Mouse (Mus musculus): ENCODE results near the gene Oas1f. TPM values are rescaled to one million over a fixed set of nuclear protein-coding genes. Genes with fewer than 3 reads are reported as not detected.
"Not testable (repeated sequence)": the region's sequence is repeated elsewhere in the genome, so short reads cannot be mapped to it uniquely, and the experiment has no call there.

Oas1f gene
- polyA plus RNA-seq, 1 experiment from 2014 or later, result not detected

DNA sequence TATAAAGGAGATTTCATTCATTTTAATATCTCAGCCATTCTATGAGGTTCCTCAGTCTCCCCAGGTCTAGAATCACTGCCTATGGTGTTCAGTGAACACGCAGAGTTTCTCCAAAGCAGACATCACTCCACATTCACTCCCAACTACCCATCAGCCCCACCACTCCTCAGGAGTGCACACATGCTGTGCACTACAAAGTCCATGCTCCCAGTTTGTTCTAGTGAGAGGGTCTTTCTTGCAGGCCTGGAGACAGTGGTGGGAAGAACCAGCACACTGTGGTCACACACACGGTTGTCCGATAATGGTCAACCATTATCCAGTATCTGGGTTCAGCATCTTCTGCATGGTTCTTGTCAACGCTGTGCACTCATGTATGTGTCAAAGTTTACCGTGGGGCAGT is 54.9 kb downstream of the Oas1f start:
- ATAC-seq, result no peak
- no peak overlapping the region for H3K27ac ChIP-seq (ENCODE audit: low read depth, low read length)
- TF ChIP-seq CTCF (IDR thresholded peaks at IDR 0.05; ENCODE audit: low read depth), result no peak
- peaks cover 4% of the 10 kb centered on the region; the same call in 1 of the 2 replicates for H3K36me3 ChIP-seq (ENCODE audit: control insufficient read depth, insufficient read depth)
- H3K4me3 ChIP-seq (ENCODE audit: low read depth, low read length), result no peak overlapping the region
- no peaks in the 10 kb centered on the region for H3K4me1 ChIP-seq (replicated peaks; ENCODE audit: control insufficient read depth, insufficient read depth, low read length)
- H3K4me2 ChIP-seq (replicated peaks; ENCODE audit: low read depth), result no peak overlapping the region
- H3K9me3 ChIP-seq (ENCODE audit: control insufficient read depth), result no peaks in the 10 kb centered on the region
- no peaks in the 10 kb centered on the region for H3K27me3 ChIP-seq (replicated peaks; ENCODE audit: control insufficient read depth, insufficient read depth, low read length)
- 90% methylated on average over 5 of the region's 5 CpGs for WGBS
- no peak overlapping the region for H3K9ac ChIP-seq (ENCODE audit: low read depth, low read length)

DNA sequence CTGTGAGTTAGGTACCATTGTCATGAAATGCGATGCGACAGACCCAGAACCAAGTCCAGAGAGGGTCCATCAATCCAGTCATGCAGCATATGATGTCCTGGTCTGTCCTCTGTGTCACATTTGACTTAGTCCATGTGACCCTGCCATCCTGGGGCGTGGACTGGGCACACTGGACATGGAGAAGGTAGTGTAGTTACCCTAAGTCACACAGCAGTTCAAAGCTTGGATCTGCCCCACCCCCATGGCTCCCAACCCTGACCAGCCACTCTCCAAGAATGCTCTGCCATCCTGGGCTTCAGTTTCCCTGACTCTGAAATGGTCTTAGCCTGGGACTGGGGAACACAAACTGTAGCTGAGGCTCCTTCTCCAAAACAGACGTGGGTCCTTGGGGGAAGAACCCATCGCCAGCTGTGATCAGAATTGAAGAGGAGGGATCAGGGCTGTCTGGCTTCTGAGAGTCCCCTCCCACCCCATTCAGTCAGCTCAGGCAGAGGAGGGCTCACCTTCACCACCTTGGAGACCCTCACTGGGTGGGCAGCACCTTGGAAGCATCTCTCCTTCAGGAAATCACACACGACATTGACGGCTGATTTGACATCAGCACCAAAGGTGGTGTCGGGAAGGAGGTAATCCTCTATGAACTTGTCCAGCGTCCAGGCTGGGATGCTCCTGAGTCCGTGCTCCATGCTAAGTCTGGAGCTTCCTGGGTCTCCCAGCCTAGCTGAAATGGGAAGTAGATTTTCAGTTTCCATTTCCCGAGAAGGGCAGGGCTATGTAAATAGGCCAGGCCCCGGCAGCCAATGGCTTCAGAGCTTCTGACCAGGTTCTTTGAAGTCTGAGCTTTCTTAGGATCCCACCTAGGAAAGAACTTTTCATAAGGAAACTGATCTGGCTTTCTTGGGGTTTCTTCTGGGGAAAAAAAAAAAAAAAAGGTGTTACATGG is 59.9 kb downstream of the Oas1f start, which contains the start of gene Oas1a:
Oas1a (minus strand) TSS at position 731 of the 943 bp plus-strand sequence.
- H3K4me3 ChIP-seq (ENCODE audit: low read depth, low read length), result peak within 1 kb of the TSS; percentile 36
- H3K9me3 ChIP-seq (ENCODE audit: control insufficient read depth); H3K27me3 ChIP-seq (replicated peaks; ENCODE audit: control insufficient read depth, insufficient read depth, low read length); H3K4me1 ChIP-seq (replicated peaks; ENCODE audit: control insufficient read depth, insufficient read depth, low read length); H3K36me3 ChIP-seq (ENCODE audit: control insufficient read depth, insufficient read depth); H3K27ac ChIP-seq (ENCODE audit: low read depth, low read length): not testable (repeated sequence)
- H3K4me2 ChIP-seq (replicated peaks; ENCODE audit: low read depth), result peak within 1 kb of the TSS; percentile 64
- 37% methylated on average over 8 of the region's 12 CpGs for WGBS
- ATAC-seq, result peak; percentile 79
- 0 out of 2 replicates have a peak within 1 kb of the TSS, but pooled peaks have one; percentile 27 for H3K9ac ChIP-seq (ENCODE audit: low read depth, low read length)

Small RNAs within 50 kb of the gene (microRNA-seq; reads per million reads assigned to microRNA genes)
- gene Gm22907, result not detected

Other genes starting within 250 kb of the Oas1f start
- gene Rita1, start 234.8 kb upstream of the Oas1f start, polyA plus RNA-seq (2015; fragmentation: Nextera tagmentation; extraction: Ambion mirVana), result 6.1 and 7.5 TPM in 2 replicates
- gene Ddx54, start 234.6 kb upstream of the Oas1f start, polyA plus RNA-seq (2015; fragmentation: Nextera tagmentation; extraction: Ambion mirVana), result 19.9 and 20.9 TPM in 2 replicates
- gene Cfap73, start 213.1 kb upstream of the Oas1f start, polyA plus RNA-seq (2015; fragmentation: Nextera tagmentation; extraction: Ambion mirVana), result not detected in 2 replicates
- gene Rasal1, start 198.6 kb upstream of the Oas1f start, polyA plus RNA-seq (2015; fragmentation: Nextera tagmentation; extraction: Ambion mirVana), result 3.0 and 5.1 TPM in 2 replicates
- gene Dtx1, start 135.4 kb upstream of the Oas1f start, polyA plus RNA-seq (2015; fragmentation: Nextera tagmentation; extraction: Ambion mirVana), result 2.3 and 2.5 TPM in 2 replicates
- gene Oas2, start 97.5 kb upstream of the Oas1f start, polyA plus RNA-seq (2015; fragmentation: Nextera tagmentation; extraction: Ambion mirVana), result 0.23 and 0.41 TPM in 2 replicates
- 0.66 and 0.78 TPM in 2 replicates for gene Oas3, start 69.7 kb upstream of the Oas1f start, polyA plus RNA-seq (2015; fragmentation: Nextera tagmentation; extraction: Ambion mirVana)
- gene Oas1e, start 51.8 kb upstream of the Oas1f start, polyA plus RNA-seq (2015; fragmentation: Nextera tagmentation; extraction: Ambion mirVana), result 0.10 TPM in 1 of 2 replicates, not detected in the other
- gene Oas1c, start 34.9 kb upstream of the Oas1f start, polyA plus RNA-seq (2015; fragmentation: Nextera tagmentation; extraction: Ambion mirVana), result 1.0 and 1.2 TPM in 2 replicates
- gene Oas1h, start 14.1 kb downstream of the Oas1f start, polyA plus RNA-seq (2015; fragmentation: Nextera tagmentation; extraction: Ambion mirVana), result not detected in 2 replicates
- gene Oas1g, start 40.2 kb downstream of the Oas1f start, polyA plus RNA-seq (2015; fragmentation: Nextera tagmentation; extraction: Ambion mirVana), result 30.9 and 31.8 TPM in 2 replicates
- gene Oas1a, start 60.2 kb downstream of the Oas1f start, polyA plus RNA-seq (2015; fragmentation: Nextera tagmentation; extraction: Ambion mirVana), result 65.4 and 65.6 TPM in 2 replicates
- 0.18 and 0.25 TPM in 2 replicates for gene Oas1d, start 67.2 kb downstream of the Oas1f start, polyA plus RNA-seq (2015; fragmentation: Nextera tagmentation; extraction: Ambion mirVana)
- gene Rph3a, start 162.7 kb downstream of the Oas1f start, polyA plus RNA-seq (2015; fragmentation: Nextera tagmentation; extraction: Ambion mirVana), result 0.48 and 0.77 TPM in 2 replicates